Mouse (Mus musculus): Measurements from ENCODE around the gene Trappc3.

- no peak for TF ChIP-seq CTCF (IDR thresholded peaks at IDR 0.05; ENCODE audit: insufficient read depth, low read length)
- TF ChIP-seq POLR2A (IDR thresholded peaks at IDR 0.05; ENCODE audit: borderline replicate concordance, extremely low read depth, low read depth, low read length), result no peak
Observed at GRCm38 (mm10) chr4:126253637-126254272, 8.4 kb upstream of the Trappc3 start.

Data from lung, adult 2 months (tissue).